Mouse (Mus musculus) myocyte (in vitro differentiated cells): Measurements from ENCODE around the gene Brpf1. TPM values are rescaled to one million over a fixed set of nuclear protein-coding genes. Genes with fewer than 3 reads are reported as not detected.
A peak's percentile ranks its signal among the peaks of the same experiment; 100 is the strongest.

Source experiments
- H3K27me3 ChIP-seq: one replicate; pipeline ENCODE4 v1.6.1; 2011; ENCODE audit not compliant: control insufficient read depth, insufficient read depth, insufficient read length
- H3K36me3 ChIP-seq: one replicate; pipeline ENCODE4 v1.6.1; 2011; ENCODE audit not compliant: control insufficient read depth, insufficient read depth
- H3K4me2 ChIP-seq: one replicate; pipeline ENCODE4 v1.6.1; 2011; ENCODE audit warnings: low read depth, control low read depth
- H3K4me3 ChIP-seq: one replicate; pipeline ENCODE4 v1.5.1; 2011; ENCODE audit warnings: mild to moderate bottlenecking, control low read depth, moderate library complexity
- H3K79me2 ChIP-seq: one replicate; pipeline ENCODE4 v1.6.1; 2011; ENCODE audit not compliant: control insufficient read depth, insufficient read depth
- H3ac ChIP-seq: one replicate; pipeline ENCODE4 v1.6.1; 2011; ENCODE audit not compliant: control insufficient read depth, insufficient read length
- CEBPB ChIP-seq: IDR thresholded peaks from 2 replicates; pipeline ENCODE4 v1.6.1; 2011; ENCODE audit warnings: mild to moderate bottlenecking, moderate library complexity; ENCODE audit not compliant: poor library complexity, insufficient read depth, severe bottlenecking
- E2F4 ChIP-seq: IDR thresholded peaks from one replicate; pipeline ENCODE4 v1.6.1; 2011; ENCODE audit warnings: mild to moderate bottlenecking, control low read depth, moderate library complexity; ENCODE audit not compliant: insufficient read depth
- MAX ChIP-seq: IDR thresholded peaks from one replicate; pipeline ENCODE4 v1.6.1; 2011; ENCODE audit warnings: low read depth, mild to moderate bottlenecking, control low read depth
- MYOD1 ChIP-seq, 3 experiments: IDR thresholded peaks; one replicate each; pipeline ENCODE4 v1.6.1; 2011; ENCODE audit warnings: control low read depth in 2 of 3, low read depth in 2 of 3, mild to moderate bottlenecking in 2 of 3, moderate library complexity in 1 of 3; ENCODE audit not compliant: insufficient read length in 2 of 3, control insufficient read depth in 1 of 3
- MYOG ChIP-seq, 3 experiments: IDR thresholded peaks; one replicate each; pipeline ENCODE4 v1.6.1; 2011; ENCODE audit warnings: control low read depth in 2 of 3, low read depth in 2 of 3, mild to moderate bottlenecking in 2 of 3; ENCODE audit not compliant: insufficient read length in 2 of 3, control insufficient read depth in 1 of 3, insufficient read depth in 1 of 3
- POLR2A ChIP-seq: IDR thresholded peaks from one replicate; pipeline ENCODE4 v1.6.1; 2011; ENCODE audit warnings: low read depth, mild to moderate bottlenecking, control low read depth, moderate library complexity; ENCODE audit not compliant: insufficient read length
- POLR2AphosphoS2 ChIP-seq: IDR thresholded peaks from one replicate; pipeline ENCODE4 v1.6.1; 2011; ENCODE audit warnings: low read depth, control low read depth; ENCODE audit not compliant: insufficient read length
- REST ChIP-seq: IDR thresholded peaks from one replicate; pipeline ENCODE4 v1.6.1; 2011; ENCODE audit warnings: mild to moderate bottlenecking, control low read depth, moderate library complexity; ENCODE audit not compliant: insufficient read depth, insufficient read length
- SRF ChIP-seq: IDR thresholded peaks from one replicate; pipeline ENCODE4 v1.6.1; 2011; ENCODE audit warnings: low read depth; ENCODE audit not compliant: control insufficient read depth, insufficient read length
- TCF12 ChIP-seq: IDR thresholded peaks from one replicate; pipeline ENCODE4 v1.6.1; 2011; ENCODE audit warnings: mild to moderate bottlenecking, control low read depth; ENCODE audit not compliant: poor library complexity, insufficient read depth, severe bottlenecking
- TCF3 ChIP-seq: IDR thresholded peaks from one replicate; pipeline ENCODE4 v1.6.1; 2011; ENCODE audit warnings: low read depth, control low read depth; ENCODE audit not compliant: insufficient read length
- USF1 ChIP-seq: IDR thresholded peaks from one replicate; pipeline ENCODE4 v1.6.1; 2011; ENCODE audit warnings: low read depth, mild to moderate bottlenecking, control low read depth, moderate library complexity
- polyA plus RNA-seq: library from polyadenylated mRNA; unstranded; fragments of >200 nt; fragmentation: generic; extraction: Trizol; gene quantifications from one replicate; pipeline ENCODE4 v1.2.1, GENCODE M21; 2012; ENCODE audit warnings: missing spikeins

Gene Brpf1
- polyA plus RNA-seq, 1 experiment = 15.0 TPM

DNA sequence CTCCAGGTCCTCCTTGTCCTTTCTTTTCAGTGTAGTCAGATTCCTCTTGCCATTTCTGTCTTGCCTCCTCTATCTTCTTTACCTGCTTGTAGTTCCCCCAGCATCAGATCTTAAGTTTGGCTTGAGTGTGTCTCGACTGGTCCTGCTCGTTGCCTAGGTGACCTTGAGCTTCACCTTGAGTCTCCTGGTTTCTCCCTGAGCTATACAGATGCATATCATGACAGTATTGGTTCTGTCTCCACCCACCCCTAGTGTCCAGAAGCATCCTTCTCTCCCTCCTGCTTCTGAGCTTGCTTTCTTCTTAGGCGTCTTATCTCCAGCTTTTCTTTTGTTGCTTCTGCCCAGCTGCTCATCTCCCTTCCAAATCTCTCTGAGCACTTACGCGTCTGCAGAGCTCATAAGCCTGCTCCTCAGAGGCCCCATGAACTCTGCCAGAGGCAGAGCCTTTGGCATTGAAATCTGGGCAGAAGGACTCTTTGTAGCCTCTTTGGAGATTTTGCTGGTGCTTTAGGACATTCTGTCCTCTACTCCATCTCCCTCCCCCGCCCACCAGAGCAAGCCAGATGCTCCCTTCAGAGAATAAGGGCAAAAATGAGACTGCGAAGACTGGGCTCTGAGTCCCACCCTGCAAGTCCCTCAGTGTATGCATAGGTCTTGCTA lies 39.8 kb upstream of the Brpf1 start:
- Histone ChIP-seq H3K27me3 (no peaks in the 10 kb centered on the region), H3ac (no peak overlapping the region), H3K79me2 (no peaks in the 10 kb centered on the region), H3K36me3 (peaks cover 22% of the 10 kb centered on the region), H3K4me3 (no peak overlapping the region), H3K4me2 (no peak overlapping the region)
- no peak for TF ChIP-seq CEBPB
- TF ChIP-seq TCF12 = no peak
- TF ChIP-seq REST = no peak
- no peak for TF ChIP-seq MAX
- no peak for TF ChIP-seq USF1
- TF ChIP-seq SRF = no peak
- TF ChIP-seq MYOG (IDR thresholded peaks at IDR 0.05; ENCODE audit: control insufficient read depth in 1 of 3, insufficient read depth in 1 of 3, insufficient read length in 2 of 3, low read depth in 2 of 3) = no peak
- no peak for TF ChIP-seq TCF3
- TF ChIP-seq E2F4 = no peak
- TF ChIP-seq POLR2AphosphoS2 = no peak
- TF ChIP-seq POLR2A = no peak
- TF ChIP-seq MYOD1 (IDR thresholded peaks at IDR 0.05; ENCODE audit: control insufficient read depth in 1 of 3, insufficient read length in 2 of 3, low read depth in 2 of 3) = no peak

DNA sequence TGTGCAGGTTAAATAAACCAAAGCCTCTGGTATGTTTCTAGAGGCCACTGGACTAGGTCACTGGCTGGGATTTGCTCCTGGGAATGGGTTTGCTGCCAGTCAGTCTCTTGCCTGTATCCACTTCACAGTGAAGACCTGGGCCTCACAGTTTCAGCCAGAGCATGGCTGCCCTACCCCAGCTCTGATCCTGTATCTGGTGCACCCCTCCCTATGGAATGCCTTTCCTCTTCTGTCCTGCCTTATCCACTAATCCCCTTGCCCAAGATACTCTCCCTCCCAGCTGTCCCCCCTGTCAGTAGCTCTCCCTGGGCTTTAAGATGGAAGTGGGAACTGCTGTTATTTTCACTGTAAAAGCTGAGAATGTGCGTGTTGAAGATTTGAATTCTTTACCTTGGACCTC lies 38.9 kb upstream of the Brpf1 start:
- no peak overlapping the region for H3K4me3 ChIP-seq
- H3ac ChIP-seq = no peak overlapping the region
- no peak for TF ChIP-seq MAX
- TF ChIP-seq E2F4 = no peak
- no peak for TF ChIP-seq SRF
- TF ChIP-seq MYOG (IDR thresholded peaks at IDR 0.05; ENCODE audit: control insufficient read depth in 1 of 3, insufficient read depth in 1 of 3, insufficient read length in 2 of 3, low read depth in 2 of 3) = no peak
- no peak for TF ChIP-seq CEBPB
- no peak for TF ChIP-seq POLR2A
- TF ChIP-seq TCF12 = no peak
- TF ChIP-seq REST = no peak
- no peak for TF ChIP-seq MYOD1 (IDR thresholded peaks at IDR 0.05; ENCODE audit: control insufficient read depth in 1 of 3, insufficient read length in 2 of 3, low read depth in 2 of 3)
- no peak for TF ChIP-seq TCF3
- TF ChIP-seq POLR2AphosphoS2 = no peak
- TF ChIP-seq USF1 = no peak
- no peaks in the 10 kb centered on the region for H3K79me2 ChIP-seq
- no peak overlapping the region for H3K4me2 ChIP-seq
- no peaks in the 10 kb centered on the region for H3K27me3 ChIP-seq
- peaks cover 28% of the 10 kb centered on the region for H3K36me3 ChIP-seq

DNA sequence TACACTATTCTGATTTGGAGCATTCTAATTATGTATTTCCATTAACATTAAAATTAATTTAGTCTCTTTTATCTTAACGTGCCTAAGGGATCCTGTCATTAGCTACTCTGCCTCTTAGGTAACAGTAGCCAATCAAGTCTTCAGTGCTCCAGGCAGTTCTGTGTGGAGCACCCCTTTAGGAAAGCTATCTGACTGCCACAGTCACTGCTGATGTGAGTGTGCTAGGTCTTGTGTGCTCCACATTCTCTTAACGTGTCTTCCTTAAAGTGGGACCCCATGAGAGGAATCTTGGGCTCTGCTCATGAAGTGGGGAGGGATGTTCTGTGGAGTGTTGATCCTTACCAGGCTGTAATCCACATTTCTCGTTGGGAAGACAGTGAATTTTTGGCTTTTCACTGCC lies 34.6 kb upstream of the Brpf1 start:
- H3K4me2 ChIP-seq = no peak overlapping the region
- H3K36me3 ChIP-seq = peaks cover 10% of the 10 kb centered on the region

DNA sequence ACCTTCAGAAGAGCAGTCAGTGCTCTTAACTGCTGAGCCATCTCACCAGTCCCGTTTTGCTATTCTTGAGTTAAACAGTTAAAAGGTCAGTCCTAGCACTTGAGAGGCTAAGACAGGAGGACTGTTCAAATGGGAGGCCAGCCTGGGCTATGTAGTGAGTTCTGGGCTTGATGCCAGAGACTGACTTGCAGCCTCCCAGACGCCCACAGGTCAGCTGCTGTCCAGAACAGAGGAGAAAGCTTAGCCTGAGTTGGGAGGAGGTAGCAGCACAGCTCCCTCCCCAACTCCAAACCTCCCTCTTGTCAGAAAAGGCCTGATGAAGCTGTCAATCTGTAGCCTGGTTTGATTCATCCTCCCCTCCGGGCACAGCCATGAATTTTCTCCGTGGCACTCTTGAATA lies 30.1 kb upstream of the Brpf1 start:
- TF ChIP-seq E2F4 (no peak), MYOD1 (IDR thresholded peaks at IDR 0.05; ENCODE audit: control insufficient read depth in 1 of 3, insufficient read length in 2 of 3, low read depth in 2 of 3) (peak in 2 of 3 experiments; percentile 18 to 29), POLR2A (no peak), MYOG (IDR thresholded peaks at IDR 0.05; ENCODE audit: control insufficient read depth in 1 of 3, insufficient read depth in 1 of 3, insufficient read length in 2 of 3, low read depth in 2 of 3) (peak in 1 of 3 experiments; percentile 18), MAX (no peak)
- H3K4me3 ChIP-seq = no peak overlapping the region
- H3K36me3 ChIP-seq = peaks cover 6% of the 10 kb centered on the region
- H3K27me3 ChIP-seq = no peaks in the 10 kb centered on the region
- no peak overlapping the region for H3K4me2 ChIP-seq
- no peak overlapping the region for H3ac ChIP-seq
- H3K79me2 ChIP-seq = no peaks in the 10 kb centered on the region

More for the DNA sequence above, 34.6 kb upstream of the Brpf1 start:
- no peak overlapping the region for H3ac ChIP-seq
- H3K4me3 ChIP-seq = no peak overlapping the region
- no peaks in the 10 kb centered on the region for H3K79me2 ChIP-seq
- H3K27me3 ChIP-seq = no peaks in the 10 kb centered on the region
- TF ChIP-seq POLR2A (no peak), MYOG (IDR thresholded peaks at IDR 0.05; ENCODE audit: control insufficient read depth in 1 of 3, insufficient read depth in 1 of 3, insufficient read length in 2 of 3, low read depth in 2 of 3) (no peak), TCF3 (no peak), POLR2AphosphoS2 (no peak), TCF12 (no peak), SRF (no peak)

DNA sequence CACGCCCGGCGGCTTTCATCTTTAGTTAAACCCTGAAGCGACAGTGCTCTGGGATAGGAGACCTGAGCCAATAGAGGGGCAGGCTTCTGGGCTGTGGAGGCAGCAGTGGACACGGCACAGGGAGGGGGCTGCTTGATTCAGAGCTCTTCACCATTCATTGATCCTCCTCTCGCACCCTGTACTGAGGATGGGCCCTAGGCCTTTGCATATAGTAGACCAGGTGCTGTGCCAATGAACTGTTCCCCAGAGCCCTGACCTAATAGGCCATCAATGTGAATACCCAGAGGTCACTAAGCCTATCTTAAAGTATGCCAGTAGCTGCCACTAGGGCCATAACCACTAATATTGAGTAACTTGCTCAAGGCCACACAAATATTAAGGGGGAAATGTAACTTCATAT lies 25.3 kb upstream of the Brpf1 start:
- Histone ChIP-seq H3K27me3 (peaks cover 28% of the 10 kb centered on the region), H3K4me2 (no peak overlapping the region), H3K36me3 (no peaks in the 10 kb centered on the region), H3K79me2 (no peaks in the 10 kb centered on the region), H3ac (no peak overlapping the region), H3K4me3 (no peak overlapping the region)
- TF ChIP-seq TCF3 (no peak), POLR2AphosphoS2 (peak; percentile 21)
